Mouse (Mus musculus) testis, adult 2 months (tissue): ENCODE measurements around the gene Shkbp1.

Experiments
- CTCF ChIP-seq: fragments of 200-500 bp; IDR thresholded peaks from 2 replicates; pipeline ENCODE4 v1.5.1; 2012; ENCODE audit warnings: low read depth, mild to moderate bottlenecking, inconsistent platforms, low read length, moderate library complexity; ENCODE audit not compliant: control insufficient read depth, insufficient read depth, insufficient replicate concordance
- POLR2A ChIP-seq: fragments of 200-500 bp; IDR thresholded peaks from 2 replicates; pipeline ENCODE4 v1.6.1; 2012; ENCODE audit warnings: low read depth, mild to moderate bottlenecking, inconsistent platforms, low read length, moderate library complexity; ENCODE audit not compliant: control insufficient read depth

GRCm38 (mm10) chr7:27295956-27296355 is 59.9 kb downstream of the Shkbp1 start:
- TF ChIP-seq CTCF (no peak), POLR2A (no peak)
